Mouse (Mus musculus): ENCODE data around the gene Eif3c.
A peak's percentile ranks its signal among the peaks of the same experiment; 100 is the strongest.

Gene Eif3c

GRCm38 (mm10) chr7:126554796-126555195 lies 11.4 kb downstream of the Eif3c start:
- no peak for DNase-seq (ENCODE audit: low read depth, low spot score)

GRCm38 (mm10) chr7:126545631-126546030 lies 20.6 kb downstream of the Eif3c start:
- DNase-seq (ENCODE audit: low read depth, low spot score), result no peak

GRCm38 (mm10) chr7:126541661-126542060 lies 24.6 kb downstream of the Eif3c start:
- no peak for DNase-seq (ENCODE audit: low read depth, low spot score)

- DNase-seq (ENCODE audit: low read depth, low spot score), result no peak
These were observed 28.2 kb downstream of the Eif3c start for GRCm38 (mm10) chr7:126537820-126538585.

GRCm38 (mm10) chr7:126536466-126536865 lies 29.7 kb downstream of the Eif3c start:
- DNase-seq (ENCODE audit: low read depth, low spot score), result no peak

GRCm38 (mm10) chr7:126535766-126536165 lies 30.4 kb downstream of the Eif3c start:
- no peak for DNase-seq (ENCODE audit: low read depth, low spot score)

- no peak for DNase-seq (ENCODE audit: low read depth, low spot score)
These were observed 32.8 kb downstream of the Eif3c start for GRCm38 (mm10) chr7:126533434-126533833.

GRCm38 (mm10) chr7:126528166-126528577 lies 38.0 kb downstream of the Eif3c start:
- DNase-seq (ENCODE audit: low read depth, low spot score), result peak; percentile 33

GRCm38 (mm10) chr7:126523316-126523715 lies 42.9 kb downstream of the Eif3c start:
- DNase-seq (ENCODE audit: low read depth, low spot score), result no peak

GRCm38 (mm10) chr7:126519513-126519912 lies 46.7 kb downstream of the Eif3c start:
- DNase-seq (ENCODE audit: low read depth, low spot score), result no peak

GRCm38 (mm10) chr7:126518261-126518941 lies 47.8 kb downstream of the Eif3c start:
- DNase-seq (ENCODE audit: low read depth, low spot score), result no peak

- DNase-seq (ENCODE audit: low read depth, low spot score), result no peak
These were observed 54.9 kb downstream of the Eif3c start for GRCm38 (mm10) chr7:126511287-126511686.

GRCm38 (mm10) chr7:126507126-126507778 lies 59.0 kb downstream of the Eif3c start:
- DNase-seq (ENCODE audit: low read depth, low spot score), result no peak

- DNase-seq (ENCODE audit: low read depth, low spot score), result no peak
These were observed 61.3 kb downstream of the Eif3c start for GRCm38 (mm10) chr7:126504913-126505312.

- DNase-seq (ENCODE audit: low read depth, low spot score), result peak; percentile 98
These were observed 62.8 kb downstream of the Eif3c start, which contains the start of gene Atxn2l for GRCm38 (mm10) chr7:126503273-126503878. Atxn2l (minus strand) TSS chr7:126503437.

- no peak for DNase-seq (ENCODE audit: low read depth, low spot score)
These were observed 63.5 kb downstream of the Eif3c start for GRCm38 (mm10) chr7:126502751-126503150.

GRCm38 (mm10) chr7:126502023-126502741 lies 64.0 kb downstream of the Eif3c start:
- peak; percentile 96 for DNase-seq (ENCODE audit: low read depth, low spot score)

- no peak for DNase-seq (ENCODE audit: low read depth, low spot score)
These were observed 64.6 kb downstream of the Eif3c start for GRCm38 (mm10) chr7:126501684-126502022.

GRCm38 (mm10) chr7:126499416-126499815 lies 66.8 kb downstream of the Eif3c start:
- no peak for DNase-seq (ENCODE audit: low read depth, low spot score)

GRCm38 (mm10) chr7:126497966-126498365 lies 68.2 kb downstream of the Eif3c start:
- DNase-seq (ENCODE audit: low read depth, low spot score), result no peak

GRCm38 (mm10) chr7:126496475-126496874 lies 69.7 kb downstream of the Eif3c start:
- DNase-seq (ENCODE audit: low read depth, low spot score), result no peak
